Mouse (Mus musculus) lung, postnatal 25 days (tissue): ENCODE results near the gene Nbr1.
"Not testable (repeated sequence)": the region's sequence is repeated elsewhere in the genome, so short reads cannot be mapped to it uniquely, and the experiment has no call there.

Experiments
- DNase-seq: peaks from one replicate; pipeline ENCODE4 v3.0.0; 2022; ENCODE audit warnings: low spot score

Gene Nbr1

DNA sequence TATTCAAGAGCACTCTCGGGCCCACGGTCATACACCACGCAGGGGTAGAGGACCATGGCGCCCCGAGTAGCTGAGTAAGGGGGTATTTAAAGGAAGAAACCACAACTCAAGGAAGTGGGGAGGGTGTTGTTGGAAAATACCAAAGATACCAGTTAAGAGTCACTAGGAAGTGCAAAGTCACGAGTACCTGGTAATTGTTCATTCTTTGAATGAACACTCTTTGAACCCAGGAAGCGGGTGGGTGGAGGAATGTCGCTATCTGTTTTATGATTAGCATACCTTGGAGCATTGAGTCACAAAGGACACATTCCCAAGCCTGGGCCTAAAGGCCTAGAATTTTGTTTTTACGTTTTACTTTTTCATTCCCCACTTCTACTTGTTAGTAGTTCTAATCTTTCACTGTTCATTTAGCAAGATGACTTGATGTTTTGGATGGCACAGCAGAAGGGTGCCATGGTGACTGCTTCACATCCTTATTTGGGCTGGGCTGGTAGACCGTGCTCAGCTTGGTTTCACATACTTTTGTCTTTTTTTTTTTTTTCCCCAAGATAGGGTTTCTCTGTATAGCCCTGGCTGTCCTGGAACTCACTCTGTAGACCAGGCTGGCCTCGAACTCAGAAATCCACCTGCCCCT, 68.2 kb downstream of the Nbr1 start:
- DNase-seq = not testable (repeated sequence)

DNA sequence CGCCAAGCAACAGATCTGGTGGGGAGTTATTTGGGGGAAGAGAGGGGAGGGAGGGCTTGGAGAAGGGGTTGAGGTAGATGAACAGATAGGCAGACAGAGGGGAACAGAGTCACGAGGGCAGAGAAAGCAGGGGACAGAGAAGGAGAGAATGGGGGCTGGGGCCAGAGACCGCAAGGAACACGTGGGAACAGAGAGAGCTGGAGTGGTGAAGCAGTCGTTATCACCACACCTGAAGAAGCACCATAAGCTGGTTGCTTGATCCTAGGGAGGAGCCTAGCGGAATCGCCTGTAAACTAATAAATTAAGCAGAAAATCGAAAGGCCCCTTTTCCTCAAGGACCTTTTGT, 74.7 kb downstream of the Nbr1 start:
- no peak for DNase-seq

DNA sequence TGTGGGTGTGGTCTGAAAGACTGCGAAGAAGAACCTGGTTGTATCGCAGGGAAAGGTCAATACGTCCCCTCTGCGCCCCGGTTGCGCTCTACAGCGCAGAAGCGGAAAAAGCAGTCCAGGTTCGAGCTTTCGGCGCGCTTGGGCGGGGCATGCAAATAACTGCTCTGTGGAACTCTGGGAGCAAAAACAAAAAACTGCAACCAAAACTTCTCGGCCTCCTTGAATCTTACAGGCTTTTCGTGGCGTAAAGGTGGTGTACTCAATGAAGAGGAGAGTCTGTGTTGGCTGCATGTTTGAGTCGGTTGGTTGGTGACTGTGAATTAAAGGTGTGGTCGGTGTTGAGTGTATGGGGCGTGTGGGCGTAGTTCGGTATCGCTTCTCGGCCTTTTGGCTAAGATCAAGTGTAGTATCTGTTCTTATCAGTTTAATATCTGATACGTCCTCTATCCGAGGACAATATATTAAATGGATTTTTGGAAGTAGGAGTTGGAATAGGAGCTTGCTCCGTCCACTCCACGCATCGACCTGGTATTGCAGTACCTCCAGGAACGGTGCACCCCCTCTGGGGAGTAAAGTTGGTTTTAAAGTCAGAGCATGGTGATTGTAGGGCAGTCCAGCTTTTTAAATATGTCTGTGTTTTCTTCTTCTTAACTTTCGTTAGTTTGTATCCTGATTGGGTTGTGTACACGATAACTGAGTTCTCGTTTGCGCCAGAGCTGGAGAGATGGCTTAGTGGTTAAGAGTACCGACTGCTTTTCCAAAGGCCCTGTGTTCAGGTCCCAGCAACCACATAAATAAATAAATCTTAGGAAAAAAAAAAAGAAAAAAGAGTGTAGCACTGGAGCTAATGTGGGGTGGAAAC, 75.3 kb downstream of the Nbr1 start, which contains the start of gene Rdm1:
TSS of gene Rdm1 (plus strand) at position 201 of the 862 bp plus-strand sequence.
- DNase-seq = peak; percentile 83

DNA sequence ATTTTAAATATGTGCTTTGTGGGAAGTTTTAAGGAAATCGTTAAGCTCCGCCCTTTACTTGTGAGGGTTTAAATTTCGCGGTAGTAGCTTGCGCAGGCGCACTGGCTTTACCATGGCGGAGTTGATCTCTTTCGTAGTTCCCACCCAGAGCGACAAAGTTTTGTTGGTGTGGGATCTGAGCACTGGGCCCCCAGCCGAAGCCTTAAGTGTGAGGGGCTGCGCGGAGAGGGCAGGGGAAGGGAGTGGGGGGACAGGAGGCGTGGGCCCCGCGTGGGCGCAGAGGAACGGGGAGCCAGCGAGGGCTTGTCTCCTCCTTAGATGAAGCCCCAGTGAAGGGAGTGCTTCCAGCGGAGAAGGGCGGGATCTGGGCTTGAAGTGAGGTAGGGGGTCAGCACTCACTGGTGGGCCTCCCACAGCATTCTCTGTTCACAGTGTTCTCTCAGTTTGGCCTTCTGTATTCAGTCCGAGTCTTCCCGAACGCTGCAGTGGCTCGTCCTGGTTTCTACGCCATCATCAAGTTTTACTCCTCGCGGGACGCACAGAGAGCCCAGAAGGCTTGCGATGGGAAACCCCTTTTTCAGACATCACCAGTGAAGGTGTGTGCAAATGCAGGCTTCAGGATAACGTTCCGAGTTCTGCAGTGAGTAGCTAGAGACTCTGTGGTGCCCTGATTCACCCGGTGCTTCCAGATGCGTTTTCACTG, 76.1 kb downstream of the Nbr1 start:
- DNase-seq = peak; percentile 86

DNA sequence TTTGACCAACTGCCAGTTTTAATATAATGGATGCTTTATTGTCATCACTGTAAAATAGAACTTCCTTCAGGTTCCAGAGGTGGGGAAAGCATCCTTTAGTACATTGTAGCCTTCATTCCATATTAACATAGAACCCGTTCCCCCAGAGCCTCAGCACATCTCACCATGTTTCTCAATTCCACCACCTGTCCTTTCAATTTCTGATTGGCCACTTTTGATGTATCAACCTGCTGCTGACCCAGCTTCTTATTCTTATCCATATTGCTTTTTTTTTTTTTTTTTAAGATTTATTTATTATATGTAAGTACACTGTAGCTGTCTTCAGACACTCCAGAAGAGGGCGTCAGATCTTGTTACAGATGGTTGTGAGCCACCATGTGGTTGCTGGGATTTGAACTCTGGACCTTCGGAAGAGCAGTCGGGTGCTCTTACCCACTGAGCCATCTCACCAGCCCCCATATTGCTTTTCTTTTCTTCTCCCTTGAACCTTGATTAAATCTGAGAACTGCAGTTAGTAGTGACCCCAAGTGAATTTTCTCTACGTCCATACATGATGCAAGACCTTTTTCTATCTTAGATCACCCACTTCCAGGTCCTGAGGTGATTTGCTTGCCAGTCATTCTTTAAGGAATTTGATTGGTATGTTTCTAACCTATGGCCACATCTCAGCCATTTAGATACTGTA, 76.9 kb downstream of the Nbr1 start:
- not testable (repeated sequence) for DNase-seq
